Mouse (Mus musculus): ENCODE results near the gene Gm42669.

Gm42669 gene

DNA sequence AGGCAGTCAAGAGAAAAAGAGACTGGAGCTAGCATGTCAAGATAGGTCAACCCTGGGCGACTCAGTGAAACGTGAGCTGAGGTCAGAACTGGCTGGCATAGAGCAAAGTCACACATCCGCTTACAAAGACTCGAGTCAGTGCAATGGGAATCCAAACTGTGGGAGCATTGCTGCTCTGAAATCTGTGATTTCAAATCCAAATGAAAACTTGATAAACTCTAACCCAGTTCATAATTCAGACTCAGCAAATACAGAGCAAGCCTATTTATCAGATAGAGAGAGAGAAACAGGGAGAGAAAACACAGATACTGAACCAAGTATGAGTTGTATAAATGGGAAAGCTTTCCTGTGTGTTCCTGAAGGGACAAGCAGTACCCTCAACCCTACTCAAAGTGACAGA, at the start of gene Gm42669:
Gene Gm42669, plus strand, starts transcription at position 301 of the 400 bp plus-strand sequence.
- no peak for DNase-seq (ENCODE audit: low spot score)

GRCm38 (mm10) chr5:107462147-107463076, 45.0 kb upstream of the Gm42669 start:
- DNase-seq (ENCODE audit: low spot score): no peak

- no peak for DNase-seq (ENCODE audit: low spot score)
Measured at GRCm38 (mm10) chr5:107466501-107466900, 40.9 kb upstream of the Gm42669 start.

DNA sequence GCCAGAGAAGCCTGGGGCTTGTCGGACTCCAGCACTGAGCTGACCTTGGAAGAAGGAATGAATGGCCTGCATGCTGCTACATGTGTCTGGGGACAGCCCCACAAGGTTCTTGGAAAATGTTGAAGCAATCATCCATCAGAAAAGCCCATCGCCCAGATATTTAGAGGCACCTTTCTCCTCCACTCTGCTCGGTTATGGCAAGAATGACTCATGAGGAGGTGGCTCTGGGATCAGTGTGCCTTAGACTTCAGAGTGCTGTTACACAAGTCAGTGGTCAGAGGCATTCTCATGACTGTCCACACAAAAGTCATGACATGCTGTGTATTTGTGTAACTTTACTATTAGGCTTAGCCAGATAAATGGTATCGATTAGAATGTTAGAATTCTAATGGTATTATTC, 40.3 kb upstream of the Gm42669 start:
- DNase-seq (ENCODE audit: low spot score): no peak

DNA sequence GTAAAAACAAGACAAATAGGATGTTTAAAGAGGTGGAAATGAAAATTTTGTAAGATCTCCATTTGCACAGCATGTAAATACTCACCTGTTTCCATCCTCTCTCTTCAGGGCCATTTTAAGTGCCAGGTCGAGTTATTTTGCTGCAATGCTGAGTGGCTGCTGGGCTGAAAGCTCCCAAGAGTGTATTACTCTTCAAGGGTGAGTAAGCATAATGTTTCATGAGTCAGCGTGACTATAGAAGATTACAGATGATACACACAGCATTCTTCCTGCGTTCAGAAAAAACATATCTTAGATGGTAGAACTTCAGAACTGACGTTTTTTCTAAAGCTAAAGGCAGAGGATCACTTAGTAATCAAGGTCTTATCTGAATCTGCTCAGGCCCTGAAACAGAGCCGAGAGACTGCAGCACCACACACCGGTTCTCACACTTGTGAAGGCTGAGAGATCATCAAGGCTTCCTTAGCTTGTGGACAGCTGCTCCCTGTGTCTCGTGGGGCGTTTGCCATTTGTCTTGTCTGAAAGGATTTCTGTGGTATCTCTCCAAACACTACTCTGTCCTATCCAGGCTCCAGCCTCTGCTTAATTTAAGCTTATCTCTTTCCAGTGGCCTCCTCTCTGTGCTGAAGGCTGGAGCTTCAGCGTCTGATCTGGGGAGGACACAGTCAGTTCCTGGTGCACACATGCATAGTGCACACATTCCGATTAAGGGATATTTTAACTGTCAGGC, 36.7 kb upstream of the Gm42669 start:
- DNase-seq (ENCODE audit: low spot score): no peak

DNA sequence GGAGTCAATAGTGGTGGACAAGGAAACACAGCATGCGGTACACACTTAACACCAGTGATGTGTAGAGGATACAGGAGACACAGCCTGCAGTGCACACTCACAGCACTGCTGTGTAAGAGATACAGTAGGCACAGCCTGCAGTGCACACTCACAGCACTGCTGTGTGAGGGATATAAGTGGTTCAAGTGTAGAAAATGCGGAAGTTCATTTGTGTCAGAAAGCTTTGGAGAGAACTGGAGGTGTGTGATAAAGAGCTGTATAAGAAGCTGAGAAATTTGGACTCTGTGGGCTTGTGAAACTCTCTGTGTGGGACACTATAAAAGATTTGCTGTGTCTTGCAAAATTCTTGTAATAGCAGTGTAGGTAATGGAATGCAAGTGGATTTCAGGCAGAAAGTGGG, 27.2 kb upstream of the Gm42669 start:
- no peak for DNase-seq (ENCODE audit: low spot score)

GRCm38 (mm10) chr5:107488996-107489395, 18.4 kb upstream of the Gm42669 start:
- DNase-seq (ENCODE audit: low spot score): no peak

- no peak for DNase-seq (ENCODE audit: low spot score)
Measured at GRCm38 (mm10) chr5:107491036-107491435, 16.4 kb upstream of the Gm42669 start.

DNA sequence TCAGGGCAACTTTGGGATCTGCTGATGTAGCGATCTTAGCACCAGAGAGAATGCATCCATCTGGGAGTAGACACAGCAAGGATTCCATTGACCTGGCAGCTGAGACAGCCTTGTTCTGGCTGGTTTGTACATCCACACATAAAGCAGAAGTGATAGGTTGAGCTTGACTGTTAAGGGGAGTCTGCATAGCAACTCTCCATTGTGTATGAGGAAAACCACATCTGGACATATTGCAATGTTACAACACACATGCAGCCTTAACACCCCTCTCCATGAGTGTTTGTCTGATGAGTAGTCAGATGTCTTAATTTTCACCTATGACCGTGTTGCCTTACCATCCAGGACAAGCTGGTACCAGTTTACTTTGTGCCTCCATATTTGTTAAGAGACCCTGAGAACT, 14.9 kb upstream of the Gm42669 start:
- no peak for DNase-seq (ENCODE audit: low spot score)

GRCm38 (mm10) chr5:107494759-107495158, 12.7 kb upstream of the Gm42669 start:
- no peak for DNase-seq (ENCODE audit: low spot score)

DNA sequence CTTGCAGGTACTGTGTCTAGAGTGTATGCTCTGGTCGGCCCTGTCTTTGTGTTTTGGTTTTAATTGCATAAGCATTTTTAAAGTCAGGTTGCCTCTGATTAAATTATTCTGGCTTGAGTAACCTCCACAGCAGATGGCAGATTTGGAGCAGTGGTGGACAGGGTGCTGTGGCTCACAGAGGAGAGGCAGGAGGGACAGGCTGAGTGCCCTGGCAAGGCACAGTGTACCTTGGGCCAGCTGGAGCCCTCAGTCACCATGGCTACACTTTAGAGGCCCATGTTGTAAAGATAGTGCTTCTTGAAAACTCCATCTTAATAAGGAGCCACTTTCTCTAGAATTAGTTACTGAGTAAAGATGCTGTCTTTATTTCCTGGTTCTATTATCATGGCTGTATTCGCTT, 11.4 kb upstream of the Gm42669 start:
- no peak for DNase-seq (ENCODE audit: low spot score)

DNA sequence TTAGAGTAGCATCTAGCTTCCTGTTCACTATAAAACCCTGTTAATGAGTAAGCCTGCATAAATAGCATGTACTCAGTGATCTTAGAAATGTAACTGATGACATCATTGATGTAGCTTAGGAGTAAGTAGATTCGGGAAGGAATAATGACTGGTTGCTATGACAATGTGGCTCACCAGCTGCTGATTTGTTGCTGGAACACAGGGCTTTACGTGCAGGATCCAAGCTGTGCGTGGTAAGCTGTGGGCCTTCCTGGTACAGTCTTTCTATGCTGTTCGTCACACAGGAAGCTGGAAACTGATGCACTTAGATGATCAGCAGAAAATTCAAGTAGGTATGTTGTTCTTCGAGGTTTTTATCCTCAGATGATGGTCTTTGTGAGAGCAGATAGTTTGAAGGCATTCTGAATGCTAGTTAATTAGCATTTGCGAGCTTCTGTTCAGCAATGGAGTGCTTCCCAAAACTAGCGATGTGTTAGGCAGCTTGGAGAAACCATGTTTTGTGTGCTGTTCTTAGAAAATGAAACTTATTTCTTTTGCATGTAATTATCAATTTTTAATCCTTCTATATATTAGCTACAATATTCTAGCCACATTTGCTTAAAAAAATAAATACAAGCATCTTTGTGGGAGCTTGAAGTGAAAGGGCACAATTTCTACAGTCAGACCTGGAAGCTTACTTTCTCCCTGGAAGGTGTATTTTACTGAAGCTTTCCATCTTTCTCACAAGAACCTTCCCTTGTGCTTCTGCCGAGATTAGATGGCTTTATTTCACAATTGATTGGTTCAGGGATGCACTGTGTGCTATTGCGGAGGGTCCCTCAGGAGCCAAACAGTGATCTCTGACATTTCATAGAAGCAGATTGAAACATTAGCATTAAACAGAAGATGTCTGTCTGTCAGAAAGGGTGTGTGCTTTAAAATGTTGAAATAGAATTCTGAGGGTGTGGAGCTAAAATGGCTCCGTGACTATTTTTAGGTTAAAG, 9.6 kb upstream of the Gm42669 start:
- DNase-seq (ENCODE audit: low spot score): no peak

DNA sequence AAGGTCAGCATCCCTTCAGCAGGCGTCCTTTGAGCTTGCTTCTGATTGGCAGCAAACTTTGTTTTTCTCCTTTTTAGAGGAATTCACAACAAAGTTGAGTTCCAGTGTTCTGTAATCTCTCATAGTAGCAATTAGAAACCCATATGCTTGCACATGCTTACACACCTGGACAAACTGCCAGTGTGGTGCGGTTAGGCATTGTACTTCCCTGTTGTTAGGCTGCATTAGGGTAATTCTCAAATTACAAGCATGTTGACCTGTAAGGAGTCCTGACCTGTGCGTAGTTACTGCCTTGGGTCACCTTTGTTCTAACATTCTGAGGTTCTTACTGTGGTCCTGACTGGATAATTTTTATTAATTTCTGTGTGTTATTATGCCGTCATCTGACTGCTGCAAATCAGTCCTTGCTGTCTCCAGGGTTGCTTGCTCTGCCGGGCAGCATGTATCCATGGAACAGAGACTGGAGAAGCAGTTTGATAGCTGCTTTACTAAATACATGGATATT, 8.6 kb upstream of the Gm42669 start:
- no peak for DNase-seq (ENCODE audit: low spot score)

DNA sequence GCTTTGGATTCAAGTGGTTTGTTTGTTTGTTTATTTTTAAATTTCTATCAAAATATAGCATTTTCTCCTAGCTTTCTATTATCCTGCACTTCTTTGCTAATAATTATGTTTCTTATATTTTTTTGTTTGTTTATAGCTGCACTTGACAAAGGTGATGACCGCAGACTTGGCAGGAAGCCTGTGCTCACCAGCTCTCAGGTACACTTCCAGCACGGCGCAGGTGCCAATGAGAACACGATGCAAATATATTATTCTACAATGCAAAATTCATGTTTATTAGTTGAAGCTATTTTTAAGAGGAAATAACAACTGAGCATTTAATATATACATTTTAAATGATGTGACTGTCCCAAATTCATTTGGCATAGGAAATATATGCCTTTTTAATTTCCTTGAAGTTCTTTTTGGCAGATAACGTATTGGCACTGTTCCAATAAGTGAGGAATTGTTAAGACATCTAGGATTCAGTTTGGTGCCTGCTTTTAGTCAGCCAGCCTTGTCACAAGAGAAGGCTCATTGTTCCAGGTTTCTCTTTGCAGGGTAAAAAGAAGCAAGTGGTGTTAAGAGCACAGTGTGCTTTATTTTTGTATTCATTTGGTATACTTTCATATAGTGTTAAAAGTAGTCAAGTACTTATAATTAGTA, 7.4 kb upstream of the Gm42669 start:
- no peak for DNase-seq (ENCODE audit: low spot score)

- DNase-seq (ENCODE audit: low spot score): no peak
Measured at GRCm38 (mm10) chr5:107500741-107501140, 6.7 kb upstream of the Gm42669 start.

DNA sequence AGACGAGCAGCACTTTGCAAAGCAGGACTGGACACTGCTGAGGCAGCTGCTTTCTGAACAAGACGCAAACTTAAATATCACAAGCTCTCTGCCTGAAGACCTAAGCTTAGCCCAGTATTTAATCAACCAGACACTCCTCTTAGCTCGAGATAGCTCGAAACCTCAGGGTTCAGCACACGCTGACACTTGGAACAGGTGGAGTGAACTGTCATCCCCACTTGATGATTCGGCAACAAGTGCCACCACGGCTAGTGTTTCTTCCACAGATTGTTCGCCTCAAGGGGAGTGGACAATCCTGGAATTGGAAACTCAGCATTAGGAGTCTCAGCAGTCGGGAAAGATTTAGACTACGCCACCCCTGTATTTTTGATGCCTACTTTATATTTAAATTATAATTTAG, 3.1 kb downstream of the Gm42669 start:
- no peak for DNase-seq (ENCODE audit: low spot score)

GRCm38 (mm10) chr5:107511326-107511725, 3.9 kb downstream of the Gm42669 start:
- DNase-seq (ENCODE audit: low spot score): no peak

DNA sequence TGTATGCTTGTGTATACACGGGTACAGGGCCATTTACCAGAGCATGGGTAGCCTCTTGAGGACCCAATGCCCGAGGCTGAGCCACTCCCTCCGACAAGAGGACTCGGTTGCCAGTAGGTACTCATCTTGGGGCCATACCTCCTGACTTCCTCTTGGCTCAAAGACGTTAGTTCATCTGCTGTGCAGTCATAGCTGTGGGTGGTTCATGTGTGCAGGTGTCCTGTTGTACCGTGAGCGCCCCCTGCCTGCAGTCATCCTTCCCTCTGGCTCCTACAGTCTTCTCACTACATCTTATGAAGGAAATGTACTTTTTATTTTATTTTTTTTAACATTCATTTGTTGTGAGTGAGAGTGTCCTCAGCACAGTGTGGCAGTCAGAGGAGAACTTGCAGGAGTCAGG, 6.2 kb downstream of the Gm42669 start:
- no peak for DNase-seq (ENCODE audit: low spot score)

GRCm38 (mm10) chr5:107515453-107515852, 8.0 kb downstream of the Gm42669 start:
- DNase-seq (ENCODE audit: low spot score): no peak

DNA sequence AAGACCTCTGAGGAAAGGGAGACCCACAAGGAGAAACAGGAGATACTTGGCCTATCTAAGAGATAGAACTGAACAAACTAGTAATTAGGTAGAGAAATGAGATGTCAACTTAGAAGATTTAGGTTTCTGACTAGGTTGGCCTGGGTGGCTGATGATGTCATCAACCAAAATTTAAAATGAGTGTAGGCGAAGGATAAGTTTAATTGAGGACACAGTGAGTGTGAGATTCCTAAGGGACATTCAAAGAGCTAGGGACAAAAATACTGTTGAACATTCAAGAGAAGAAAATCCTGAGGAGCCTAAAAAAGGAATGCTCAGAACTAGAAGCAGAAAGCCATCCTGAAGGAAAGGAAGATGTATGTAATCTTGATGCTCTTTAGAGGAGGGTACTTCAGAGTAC, 8.7 kb downstream of the Gm42669 start:
- no peak for DNase-seq (ENCODE audit: low spot score)

DNA sequence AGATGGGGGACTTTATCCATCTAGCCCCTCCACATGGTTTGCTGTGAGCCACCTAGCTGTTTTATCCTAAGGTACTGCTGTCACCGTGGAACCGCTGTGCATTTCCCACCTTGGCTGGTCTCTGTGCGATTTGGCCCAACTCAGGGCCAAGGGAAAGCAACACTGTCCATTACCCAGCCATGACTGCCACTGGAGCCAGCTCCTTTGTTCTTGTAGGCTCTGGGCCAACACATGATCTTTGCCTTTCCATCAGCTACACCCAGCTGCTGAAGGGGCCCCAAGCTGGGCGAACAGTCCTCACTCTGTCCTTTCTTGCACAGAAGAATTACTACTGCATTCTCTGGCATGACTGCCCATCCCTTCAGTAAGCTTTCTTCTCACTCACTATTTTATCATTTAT, 11.2 kb downstream of the Gm42669 start:
- DNase-seq (ENCODE audit: low spot score): no peak

Measured in ovary, adult 18-20 months (tissue).